Comparison of ENCODE assay signal across 19 mouse cellular contexts in the genomic region with DNA sequence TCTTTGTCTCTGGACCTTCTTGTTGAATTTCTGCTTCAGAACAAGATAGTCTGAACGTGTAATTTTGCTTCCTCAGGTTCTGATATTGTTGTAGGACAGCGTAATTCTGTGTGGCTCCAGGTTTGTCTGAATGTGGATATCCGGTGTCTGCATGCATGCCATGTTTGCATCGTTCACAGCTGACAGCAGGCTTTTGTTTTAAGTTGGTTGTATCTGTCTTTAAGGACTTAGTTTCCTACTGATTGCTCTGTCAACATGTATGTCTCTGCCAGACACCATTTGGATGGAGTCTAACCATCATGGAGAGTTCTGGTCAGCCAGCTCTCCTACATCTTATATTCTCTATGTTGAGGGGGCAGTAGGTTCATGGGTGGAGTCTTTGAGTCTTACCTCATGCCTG. TPM values are rescaled to one million over a fixed set of nuclear protein-coding genes. Genes with fewer than 3 reads are reported as not detected.
DNase-seq lines count a peak whose midpoint lies in the region; ATAC-seq and TF ChIP-seq lines count a peak whose summit lies in the region.
"Had no signal": no experiment of that assay in that cellular context is flagged by ENCODE, and none has a peak within 500 bp of the region (broad histone marks: within the 10 kb centered on the region; RNA-seq: fewer than 3 reads in every experiment).

No protein-coding gene starts in this region.

- TF ChIP-seq POLR2A in heart, adult 2 months (IDR thresholded peaks at IDR 0.05; ENCODE audit: insufficient read depth, low read depth, low read length), result no peak

- peak overlapping the region; percentile 64 for H3K4me3 ChIP-seq in heart, embryonic 13.5 days
- H3K4me3 ChIP-seq in heart, adult 2 months, result no peak overlapping the region
- H3K4me3 ChIP-seq in lung, embryonic 14.5 days (ENCODE audit: low read depth, low read length), result peak overlapping the region; percentile 46; the same call in 1 of the 2 replicates
- H3K4me3 ChIP-seq in limb, embryonic 10.5 days, result peak overlapping the region; percentile 47
- H3K4me3 ChIP-seq in stomach, postnatal 0 days (ENCODE audit: low read depth, low read length), result 0 out of 2 replicates have a peak overlapping the region, but pooled peaks have one; percentile 2
- H3K4me3 ChIP-seq: forebrain, embryonic 13.5 days; left cerebral cortex, adult 2 months; lung, embryonic 15.5 days had no signal

- DNase-seq in heart, adult 2 months, result no peak
- DNase-seq in lung, embryonic 14.5 days, result no peak
- no peak for DNase-seq in lung, postnatal 4 days
- DNase-seq in limb, embryonic 10.5 days (ENCODE audit: low spot score), result no peak
- DNase-seq in stomach, postnatal 0 days (ENCODE audit: low spot score), result no peak
- no peak for DNase-seq in right cerebral cortex, postnatal 14 days
- DNase-seq: cerebellum, adult 9-11 months; kidney, adult 18-20 months; right cerebral cortex, postnatal 4 days; thymus, postnatal 14 days had no signal

- TF ChIP-seq CTCF in heart, adult 2 months (IDR thresholded peaks at IDR 0.05), result no peak
- no peak for TF ChIP-seq CTCF in lung, embryonic 14.5 days (IDR thresholded peaks at IDR 0.05; ENCODE audit: low read depth)
- TF ChIP-seq CTCF in stomach, postnatal 0 days (IDR thresholded peaks at IDR 0.05; ENCODE audit: low read depth), result no peak

- no peaks in the 10 kb centered on the region for H3K79me2 ChIP-seq in heart, adult 2 months (replicated peaks; ENCODE audit: control insufficient read depth, insufficient read depth, low read length)

- no peak for TF ChIP-seq EP300 in heart, adult 2 months (IDR thresholded peaks at IDR 0.05; ENCODE audit: insufficient read depth, low read depth, low read length)
- TF ChIP-seq EP300 in stomach, postnatal 0 days (optimal IDR thresholded peaks at IDR 0.05), result no peak

- peaks cover 95% of the 10 kb centered on the region for H3K27me3 ChIP-seq in heart, embryonic 13.5 days (replicated peaks)
- H3K27me3 ChIP-seq in heart, adult 2 months (ENCODE audit: control insufficient read depth, insufficient read depth, low read length), result peaks cover 13% of the 10 kb centered on the region
- peaks cover 48% of the 10 kb centered on the region for H3K27me3 ChIP-seq in lung, embryonic 14.5 days (ENCODE audit: insufficient read depth, low read length)
- peaks cover 94% of the 10 kb centered on the region for H3K27me3 ChIP-seq in limb, embryonic 10.5 days (ENCODE audit: low read depth, poor library complexity, severe bottlenecking)
- H3K27me3 ChIP-seq in stomach, postnatal 0 days (ENCODE audit: control insufficient read depth, insufficient read depth, low read length), result peaks cover 10% of the 10 kb centered on the region

- H3K4me1 ChIP-seq in heart, embryonic 13.5 days, result peaks cover 37% of the 10 kb centered on the region
- no peaks in the 10 kb centered on the region for H3K4me1 ChIP-seq in heart, adult 2 months (ENCODE audit: control insufficient read depth, insufficient read depth, low read length)
- peaks cover 26% of the 10 kb centered on the region for H3K4me1 ChIP-seq in lung, embryonic 14.5 days (ENCODE audit: insufficient read depth)
- H3K4me1 ChIP-seq in limb, embryonic 10.5 days, result peaks cover 78% of the 10 kb centered on the region
- no peaks in the 10 kb centered on the region for H3K4me1 ChIP-seq in stomach, postnatal 0 days (replicated peaks; ENCODE audit: control insufficient read depth, insufficient read depth)

- no peaks in the 10 kb centered on the region for H3K9me3 ChIP-seq in heart, embryonic 13.5 days
- H3K9me3 ChIP-seq in lung, embryonic 14.5 days (ENCODE audit: low read depth, low read length), result no peaks in the 10 kb centered on the region
- no peaks in the 10 kb centered on the region for H3K9me3 ChIP-seq in limb, embryonic 10.5 days (replicated peaks)
- H3K9me3 ChIP-seq in stomach, postnatal 0 days (ENCODE audit: control insufficient read depth, low read length), result no peaks in the 10 kb centered on the region
- H3K9me3 ChIP-seq: forebrain, embryonic 13.5 days; lung, embryonic 15.5 days had no signal

- WGBS in heart, embryonic 13.5 days, result 35% methylated on average over 4 of the region's 4 CpGs
- 33% methylated on average over 4 of the region's 4 CpGs for WGBS in heart, adult 2 months
- 39% methylated on average over 4 of the region's 4 CpGs for WGBS in lung, embryonic 14.5 days
- 25% methylated on average over 4 of the region's 4 CpGs for WGBS in limb, embryonic 10.5 days
- WGBS in stomach, postnatal 0 days, result 50% methylated on average over 4 of the region's 4 CpGs

- H3K27ac ChIP-seq in heart, embryonic 13.5 days (replicated peaks), result no peak overlapping the region
- no peak overlapping the region for H3K27ac ChIP-seq in heart, adult 2 months
- no peak overlapping the region for H3K27ac ChIP-seq in lung, embryonic 14.5 days (ENCODE audit: low read depth)
- no peak overlapping the region for H3K27ac ChIP-seq in limb, embryonic 10.5 days
- H3K27ac ChIP-seq in stomach, postnatal 0 days (replicated peaks), result no peak overlapping the region
- H3K27ac ChIP-seq: forebrain, embryonic 13.5 days; left cerebral cortex, adult 2 months; lung, embryonic 15.5 days had no signal

- intact Hi-C loops in heart, adult 2 months (cut with DNase I), result loop anchor here (10.0 kb wide), 1 partner anchor 346 kb away; no protein-coding TSS in a partner anchor

- H3K4me2 ChIP-seq in heart, embryonic 13.5 days, result peak overlapping the region; percentile 86
- peak overlapping the region; percentile 58 for H3K4me2 ChIP-seq in lung, embryonic 14.5 days
- H3K4me2 ChIP-seq in stomach, postnatal 0 days (replicated peaks; ENCODE audit: low read depth), result no peak overlapping the region
- H3K4me2 ChIP-seq: forebrain, embryonic 13.5 days; liver, embryonic 11.5 days had no signal

- H3K9ac ChIP-seq in heart, embryonic 13.5 days, result no peak overlapping the region
- H3K9ac ChIP-seq in heart, adult 2 months (ENCODE audit: low read depth, low read length), result no peak overlapping the region
- no peak overlapping the region for H3K9ac ChIP-seq in lung, embryonic 14.5 days
- no peak overlapping the region for H3K9ac ChIP-seq in stomach, postnatal 0 days (ENCODE audit: low read length)
- H3K9ac ChIP-seq: forebrain, embryonic 13.5 days; lung, embryonic 15.5 days had no signal

- no peaks in the 10 kb centered on the region for H3K36me3 ChIP-seq in heart, embryonic 13.5 days
- H3K36me3 ChIP-seq in heart, adult 2 months (ENCODE audit: control insufficient read depth, insufficient read depth, low read length), result no peaks in the 10 kb centered on the region
- peaks cover 25% of the 10 kb centered on the region for H3K36me3 ChIP-seq in lung, embryonic 14.5 days (ENCODE audit: insufficient read depth)
- no peaks in the 10 kb centered on the region for H3K36me3 ChIP-seq in limb, embryonic 10.5 days
- H3K36me3 ChIP-seq in stomach, postnatal 0 days (ENCODE audit: control insufficient read depth, insufficient read depth, low read length), result no peaks in the 10 kb centered on the region
- H3K36me3 ChIP-seq: lung, embryonic 15.5 days had no signal

- ATAC-seq in heart, embryonic 13.5 days (ENCODE audit: extremely low read depth, insufficient number of reproducible peaks, low FRiP score, low TSS enrichment), result no peak
- ATAC-seq in lung, embryonic 14.5 days (ENCODE audit: insufficient read depth), result no peak
- no peak for ATAC-seq in stomach, postnatal 0 days (ENCODE audit: low FRiP score, low TSS enrichment)
- ATAC-seq: activated CD4-positive, CD25-positive, alpha-beta regulatory T cell, adult 4 months; forebrain, embryonic 13.5 days; midbrain, embryonic 16.5 days had no signal

RNA-seq across cellular contexts. Expression of gene Osr1, which starts 8.7 kb away (rescaled TPM):
- polyA plus RNA-seq in heart, embryonic 13.5 days (2015; fragmentation: Nextera tagmentation; extraction: Ambion mirVana), result 13.7 and 20.2 TPM in 2 replicates
- 1 to 10 TPM; 3.7 to 4.0 TPM for total RNA-seq in heart, adult 2 months (2021)
- polyA plus RNA-seq in heart, adult 2 months (2012; rRNA removed), result 6.4 and 15.2 TPM in 2 replicates
- polyA plus RNA-seq in lung, embryonic 14.5 days (2014; fragmentation: Nextera tagmentation; extraction: Ambion mirVana), result 23.3 and 28.5 TPM in 2 replicates
- polyA plus RNA-seq in limb, embryonic 10.5 days (2016; fragmentation: Nextera tagmentation; extraction: Ambion mirVana), result 21.3 and 38.3 TPM in 2 replicates
- 17.0 and 18.5 TPM in 2 replicates for polyA plus RNA-seq in stomach, postnatal 0 days (2015; fragmentation: Nextera tagmentation; extraction: Ambion mirVana)
- total RNA-seq: hematopoietic stem cell, adult 5-6 weeks; megakaryocyte progenitor cell, adult 5-6 weeks had no signal
- polyA plus RNA-seq: activated CD4-positive, CD25-positive, alpha-beta regulatory T cell, adult 4 months had no signal
